Comparison of ENCODE assay signal across 8 mouse cellular contexts in the genomic region with DNA sequence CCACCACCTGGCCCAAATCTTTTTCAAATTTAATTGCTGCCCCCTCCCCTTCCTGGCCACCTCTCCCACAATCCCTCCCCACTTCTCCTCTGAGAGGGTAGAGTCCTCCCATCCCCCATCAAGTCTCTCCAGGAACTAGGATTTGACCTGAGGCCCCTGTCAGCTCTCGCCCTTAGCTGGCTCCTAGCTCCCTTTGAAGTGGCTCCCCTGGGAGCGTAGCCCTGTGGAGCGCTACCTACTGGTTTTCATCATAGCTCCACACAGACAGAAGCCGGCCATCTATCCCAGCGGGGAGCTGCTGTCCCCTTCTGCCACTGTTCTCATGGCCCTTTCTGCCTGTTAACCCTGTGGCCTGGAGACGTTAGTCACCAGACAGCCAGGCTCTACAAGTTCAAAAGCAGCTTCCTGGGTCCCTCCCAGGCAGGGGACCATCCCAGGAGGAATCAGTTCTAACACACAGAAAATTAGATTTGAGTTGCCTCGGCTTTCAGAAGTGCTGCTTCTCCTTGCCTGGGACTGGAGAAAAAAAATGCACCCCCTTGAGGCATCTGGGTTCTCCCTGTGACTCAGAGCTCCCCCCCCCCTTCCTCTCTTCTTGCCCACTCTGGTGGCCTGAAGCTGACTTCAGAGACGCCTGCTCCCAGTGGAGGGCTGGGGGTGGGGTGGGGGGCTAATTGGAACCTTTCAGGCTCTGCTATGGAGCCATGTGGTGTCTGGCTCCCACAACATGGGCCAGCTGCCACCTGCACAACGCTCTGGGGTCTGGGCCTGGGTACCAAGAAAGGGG. TPM values are rescaled to one million over a fixed set of nuclear protein-coding genes. Genes with fewer than 3 reads are reported as not detected.
DNase-seq lines count a peak whose midpoint lies in the region; ATAC-seq and TF ChIP-seq lines count a peak whose summit lies in the region.

No protein-coding gene starts in this region.

- DNase-seq in left cerebral cortex, adult 2 months (ENCODE audit: extremely low spot score in 1 of 2, low spot score in 2 of 2) = no peak
- DNase-seq in left cerebral cortex, adult 8-10 months (ENCODE audit: low spot score in 2 of 2) = no peak
- DNase-seq in embryonic facial prominence, embryonic 14.5 days (ENCODE audit: low spot score) = peak; percentile 58
- peak; percentile 60 for DNase-seq in retina, embryonic 14.5 days (ENCODE audit: low spot score)
- DNase-seq in spleen, postnatal 10 days (ENCODE audit: low spot score in 2 of 2) = no peak
- DNase-seq in frontal cortex, postnatal 14 days (ENCODE audit: low spot score in 2 of 2) = no peak
- no peak for DNase-seq in adrenal gland, adult 8-10 months

- no peak for TF ChIP-seq CTCF in left cerebral cortex, adult 2 months (IDR thresholded peaks at IDR 0.05)

- H3K9me3 ChIP-seq in embryonic facial prominence, embryonic 14.5 days (ENCODE audit: control insufficient read depth, low read length) = no peaks in the 10 kb centered on the region
- no peaks in the 10 kb centered on the region for H3K9me3 ChIP-seq in intestine, embryonic 16.5 days (ENCODE audit: control insufficient read depth, low read length)

- peaks cover 27% of the 10 kb centered on the region for H3K4me1 ChIP-seq in embryonic facial prominence, embryonic 14.5 days (ENCODE audit: control insufficient read depth, insufficient read depth, low read length)
- H3K4me1 ChIP-seq in intestine, embryonic 16.5 days (ENCODE audit: control insufficient read depth, insufficient read depth, low read length) = peaks cover 38% of the 10 kb centered on the region

- intact Hi-C loops in left cerebral cortex, adult 2 months (cut with DNase I) = no loop called here

- peak overlapping the region; percentile 45 for H3K4me2 ChIP-seq in embryonic facial prominence, embryonic 14.5 days (ENCODE audit: low read depth, low read length)
- peak overlapping the region; percentile 33; the same call in 1 of the 2 replicates for H3K4me2 ChIP-seq in intestine, embryonic 16.5 days (ENCODE audit: low read depth, low read length)

- H3K27ac ChIP-seq in left cerebral cortex, adult 2 months = peak overlapping the region; percentile 69
- H3K27ac ChIP-seq in embryonic facial prominence, embryonic 14.5 days (replicated peaks; ENCODE audit: low read depth, low read length) = peak overlapping the region; percentile 61
- peak overlapping the region; percentile 73 for H3K27ac ChIP-seq in intestine, embryonic 16.5 days (ENCODE audit: low read length)

- 13% methylated on average over 9 of the region's 9 CpGs for WGBS in embryonic facial prominence, embryonic 14.5 days
- WGBS in intestine, embryonic 16.5 days = 29% methylated on average over 9 of the region's 9 CpGs

- H3K4me3 ChIP-seq in left cerebral cortex, adult 2 months = no peak overlapping the region
- no peak overlapping the region for H3K4me3 ChIP-seq in embryonic facial prominence, embryonic 14.5 days (ENCODE audit: low read depth, low read length)
- no peak overlapping the region for H3K4me3 ChIP-seq in intestine, embryonic 16.5 days (ENCODE audit: low read length)

- H3K36me3 ChIP-seq in embryonic facial prominence, embryonic 14.5 days (ENCODE audit: control insufficient read depth, insufficient read depth, low read length) = peaks cover 9% of the 10 kb centered on the region; the same call in 1 of the 2 replicates
- H3K36me3 ChIP-seq in intestine, embryonic 16.5 days (ENCODE audit: control insufficient read depth, insufficient read depth, low read length) = peaks cover 6% of the 10 kb centered on the region

- no peaks in the 10 kb centered on the region for H3K27me3 ChIP-seq in embryonic facial prominence, embryonic 14.5 days (replicated peaks; ENCODE audit: control insufficient read depth, insufficient read depth, low read length)
- H3K27me3 ChIP-seq in intestine, embryonic 16.5 days (replicated peaks; ENCODE audit: control insufficient read depth, insufficient read depth, low read length) = no peaks in the 10 kb centered on the region

- no peak overlapping the region for H3K9ac ChIP-seq in embryonic facial prominence, embryonic 14.5 days (ENCODE audit: low read depth, low read length)
- peak overlapping the region; percentile 57; the same call in 1 of the 2 replicates for H3K9ac ChIP-seq in intestine, embryonic 16.5 days (ENCODE audit: low read depth, low read length)

- ATAC-seq in embryonic facial prominence, embryonic 14.5 days (ENCODE audit: low read depth) = peak; percentile 70
- peak; percentile 34 for ATAC-seq in intestine, embryonic 16.5 days

RNA-seq across cellular contexts. Expression of a gene that starts 19.5 kb away (rescaled TPM):
- 10 to 100 TPM; 18.3 to 18.4 TPM for total RNA-seq in left cerebral cortex, adult 2 months (2021)
- 10 to 100 TPM; 16.8 to 20.5 (median 19.7) TPM for total RNA-seq in left cerebral cortex, adult 8-10 months (2022)
- polyA plus RNA-seq in embryonic facial prominence, embryonic 14.5 days (2014; fragmentation: Nextera tagmentation; extraction: Ambion mirVana) = 36.7 and 42.2 TPM in 2 replicates
- 65.1 and 65.8 TPM in 2 replicates for polyA plus RNA-seq in intestine, embryonic 16.5 days (2015; fragmentation: Nextera tagmentation; extraction: Ambion mirVana)
- 10 to 100 TPM; 33.3 to 60.0 (median 44.2) TPM for total RNA-seq in adrenal gland, adult 8-10 months (2022)

RNA-seq across cellular contexts. Expression of a gene that starts 53.5 kb away (rescaled TPM):
- total RNA-seq in left cerebral cortex, adult 2 months (2021) = not detected
- under 1 TPM in 2 of 4 experiments, not detected in 2; 0.30 to 0.37 TPM for total RNA-seq in left cerebral cortex, adult 8-10 months (2022)
- 0.54 and 0.90 TPM in 2 replicates for polyA plus RNA-seq in embryonic facial prominence, embryonic 14.5 days (2014; fragmentation: Nextera tagmentation; extraction: Ambion mirVana)
- 0.21 and 0.35 TPM in 2 replicates for polyA plus RNA-seq in intestine, embryonic 16.5 days (2015; fragmentation: Nextera tagmentation; extraction: Ambion mirVana)
- total RNA-seq in adrenal gland, adult 8-10 months (2022) = under 1 TPM in 3 of 4 experiments, not detected in 1; 0.38 to 0.77 (median 0.73) TPM

RNA-seq across cellular contexts. Expression of a gene that starts 53.6 kb away (rescaled TPM):
- 100 to 1,000 TPM; 379 to 386 TPM for total RNA-seq in left cerebral cortex, adult 2 months (2021)
- 100 to 1,000 TPM; 407 to 445 (median 424) TPM for total RNA-seq in left cerebral cortex, adult 8-10 months (2022)
- polyA plus RNA-seq in embryonic facial prominence, embryonic 14.5 days (2014; fragmentation: Nextera tagmentation; extraction: Ambion mirVana) = 481 and 483 TPM in 2 replicates
- polyA plus RNA-seq in intestine, embryonic 16.5 days (2015; fragmentation: Nextera tagmentation; extraction: Ambion mirVana) = 873 and 892 TPM in 2 replicates
- total RNA-seq in adrenal gland, adult 8-10 months (2022) = 100 to 1,000 TPM; 310 to 438 (median 388) TPM

RNA-seq across cellular contexts. Expression of a gene that starts 54.9 kb away (rescaled TPM):
- total RNA-seq in left cerebral cortex, adult 2 months (2021) = 10 to 100 TPM; 86.0 to 93.6 TPM
- total RNA-seq in left cerebral cortex, adult 8-10 months (2022) = 100 to 1,000 TPM in 1 of 4 experiments, 10 to 100 TPM in 3; 82.4 to 100 (median 95.4) TPM
- 61.8 and 61.9 TPM in 2 replicates for polyA plus RNA-seq in embryonic facial prominence, embryonic 14.5 days (2014; fragmentation: Nextera tagmentation; extraction: Ambion mirVana)
- polyA plus RNA-seq in intestine, embryonic 16.5 days (2015; fragmentation: Nextera tagmentation; extraction: Ambion mirVana) = 111 and 116 TPM in 2 replicates
- total RNA-seq in adrenal gland, adult 8-10 months (2022) = 100 to 1,000 TPM; 229 to 400 (median 271) TPM

Comparison
In these comparisons a context has a peak if more than half of its experiments do, and no peak if none do; other contexts are left out.
1. DNase-seq: peak in embryonic facial prominence, embryonic 14.5 days (single experiment) and retina, embryonic 14.5 days (single experiment); none in left cerebral cortex, adult 2 months (0 of 2), left cerebral cortex, adult 8-10 months (0 of 2), spleen, postnatal 10 days (0 of 2), frontal cortex, postnatal 14 days (0 of 2) and adrenal gland, adult 8-10 months (single experiment).
2. Peak in every context shown above with its lines, with median percentiles within 50 percentile points of each other: H3K27ac ChIP-seq.